Mouse (Mus musculus) liver, adult 10 weeks (tissue): ENCODE data around the gene Pelo. TPM values are rescaled to one million over a fixed set of nuclear protein-coding genes. Genes with fewer than 3 reads are reported as not detected.

Experiments
- polyA plus RNA-seq: library from polyadenylated mRNA; stranded (reverse); fragments of 350-450 nt; fragmentation: Illumina TruSeq; extraction: RNeasy Lipid Tissue Mini Kit (QIAGEN cat#74804); gene quantifications from one replicate; pipeline ENCODE4 v1.2.3, GENCODE M21; 2014; ENCODE audit warnings: low read depth, low replicate concordance

Pelo gene
- 0.64 TPM for polyA plus RNA-seq

GRCm38 (mm10) chr13:115090069-115090976 lies at the start of gene Pelo:
Pelo (minus strand) TSS chr13:115090186.

GRCm38 (mm10) chr13:115101355-115102191 lies 11.6 kb upstream of the Pelo start, which contains the start of the genes Gm49395 and Itga1:
Gm49395 (minus strand) TSS chr13:115101921.
Itga1 (minus strand) TSS chr13:115101964.

Other genes with a start within 250 kb of the Pelo start
- gene Itga2, start 158.1 kb downstream of the Pelo start, polyA plus RNA-seq: not detected
- gene Gm49395, start 11.7 kb upstream of the Pelo start, polyA plus RNA-seq: 2.6 TPM
- 12.3 TPM for gene Itga1, start 11.8 kb upstream of the Pelo start, polyA plus RNA-seq